In the genomic region with DNA sequence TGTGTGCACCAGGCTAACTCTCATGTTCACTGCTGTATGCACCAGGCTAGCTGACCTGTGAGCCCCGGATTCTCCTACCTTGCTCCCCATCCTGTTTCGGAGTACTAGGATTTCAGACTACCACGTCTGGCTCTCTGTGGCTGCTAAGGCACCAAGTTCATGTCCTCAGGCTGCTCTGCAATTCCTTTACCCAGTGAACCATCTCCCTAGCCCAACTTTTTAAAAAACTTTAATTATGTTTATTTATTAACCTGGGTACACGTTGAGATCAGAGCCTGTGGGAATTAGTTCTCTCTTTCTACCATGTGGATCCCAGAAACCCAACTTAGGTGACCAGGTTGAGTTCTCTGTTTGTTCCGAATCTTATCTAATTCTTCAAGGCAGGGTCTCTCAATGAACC, we compare ENCODE assay signal across 17 mouse cellular contexts. TPM values are rescaled to one million over a fixed set of nuclear protein-coding genes. Genes with fewer than 3 reads are reported as not detected.
"Had no signal": no experiment of that assay in that cellular context is flagged by ENCODE, and none has a peak within 500 bp of the region (broad histone marks: within the 10 kb centered on the region; RNA-seq: fewer than 3 reads in every experiment).

No protein-coding gene starts in this region.

- H3K4me1 ChIP-seq: midbrain, embryonic 10.5 days; midbrain, embryonic 12.5 days; neural tube, embryonic 12.5 days; stomach, embryonic 15.5 days had no signal

- H3K4me2 ChIP-seq: lung, embryonic 14.5 days; midbrain, embryonic 12.5 days; neural tube, embryonic 12.5 days; stomach, embryonic 15.5 days had no signal

- H3K9me3 ChIP-seq: midbrain, embryonic 10.5 days; midbrain, embryonic 12.5 days; neural tube, embryonic 12.5 days; stomach, embryonic 15.5 days had no signal

- H3K36me3 ChIP-seq: midbrain, embryonic 10.5 days; midbrain, embryonic 12.5 days; neural tube, embryonic 12.5 days; stomach, embryonic 15.5 days had no signal

- H3K27ac ChIP-seq: midbrain, embryonic 10.5 days; midbrain, embryonic 12.5 days; neural tube, embryonic 12.5 days; stomach, embryonic 15.5 days; stomach, postnatal 0 days had no signal

- H3K9ac ChIP-seq: lung, embryonic 14.5 days; midbrain, embryonic 12.5 days; stomach, embryonic 15.5 days had no signal

- H3K4me3 ChIP-seq: midbrain, embryonic 10.5 days; midbrain, embryonic 12.5 days; neural tube, embryonic 12.5 days; stomach, embryonic 15.5 days had no signal

- DNase-seq: lung, adult 18-20 months; lung, embryonic 14.5 days; lung, postnatal 10 days; lung, postnatal 4 days; midbrain, embryonic 14.5 days; right cerebral cortex, postnatal 14 days; thymus, adult 18-20 months; thymus, postnatal 14 days; thymus, postnatal 36 days had no signal

- ATAC-seq: midbrain, embryonic 16.5 days had no signal

- H3K27me3 ChIP-seq: neural tube, embryonic 12.5 days; stomach, embryonic 15.5 days had no signal

RNA-seq across cellular contexts. Expression of gene Myom3, which starts 27.1 kb away (rescaled TPM):
- polyA plus RNA-seq: lung, embryonic 14.5 days had no signal

RNA-seq across cellular contexts. Expression of gene Il22ra1, which starts 58.6 kb away (rescaled TPM):
- polyA plus RNA-seq: lung, embryonic 14.5 days; midbrain, embryonic 10.5 days; midbrain, embryonic 12.5 days; midbrain, embryonic 14.5 days; midbrain, embryonic 16.5 days; neural tube, embryonic 12.5 days; neural tube, embryonic 14.5 days; thymus, postnatal 0 days had no signal
